Mouse (Mus musculus): ENCODE measurements around the gene Chpf2. TPM values are rescaled to one million over a fixed set of nuclear protein-coding genes. Genes with fewer than 3 reads are reported as not detected.

Gene Chpf2
- polyA plus RNA-seq, 1 experiment from 2014 or later, result 19.2 TPM

DNA sequence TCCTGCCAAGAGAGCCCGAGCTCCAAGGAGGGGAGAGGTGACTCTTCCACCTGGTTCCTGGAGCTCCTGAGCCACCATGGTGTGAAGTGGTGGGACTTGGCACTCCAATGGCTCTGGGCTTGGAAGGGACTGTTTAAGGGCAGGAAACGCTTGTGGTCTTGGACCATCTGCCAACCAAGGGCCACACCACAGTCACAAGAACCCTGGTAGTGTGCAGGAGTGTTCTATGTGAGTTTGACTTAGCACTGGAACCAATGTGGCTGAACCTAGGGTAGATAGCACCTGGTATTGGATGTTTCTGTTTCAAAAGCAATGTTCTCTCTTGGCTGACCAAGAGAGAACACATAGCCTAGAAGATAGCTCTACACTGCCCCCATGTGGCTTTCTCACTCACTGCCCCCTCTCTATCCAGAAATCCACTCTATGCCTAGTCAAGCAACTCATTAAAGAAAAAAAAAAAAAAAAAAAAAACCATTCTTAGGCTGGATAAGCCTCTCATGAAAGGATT, 10.7 kb downstream of the Chpf2 start:
- Histone ChIP-seq H3K9me3 (ENCODE audit: control insufficient read depth, low read length) (no peaks in the 10 kb centered on the region), H3K27me3 (ENCODE audit: control insufficient read depth, insufficient read depth, low read length) (no peaks in the 10 kb centered on the region), H3K36me3 (ENCODE audit: control insufficient read depth, insufficient read depth, low read length) (peaks cover 9% of the 10 kb centered on the region; the same call in 1 of the 2 replicates), H3K27ac (replicated peaks) (0 out of 2 replicates have a peak overlapping the region, but pooled peaks have one; percentile 9), H3K4me2 (replicated peaks; ENCODE audit: low read depth) (no peak overlapping the region), H3K9ac (ENCODE audit: low read length) (no peak overlapping the region), H3K4me3 (ENCODE audit: low read depth, low read length) (no peak overlapping the region), H3K4me1 (replicated peaks; ENCODE audit: control insufficient read depth, insufficient read depth) (peaks cover 2% of the 10 kb centered on the region; the same call in 1 of the 2 replicates)
- peak; percentile 37; the same call in 1 of the 2 replicates for ATAC-seq (ENCODE audit: low FRiP score, low TSS enrichment)
- TF ChIP-seq EP300 (optimal IDR thresholded peaks at IDR 0.05) (no peak), CTCF (IDR thresholded peaks at IDR 0.05; ENCODE audit: low read depth) (peak; percentile 85)
- DNase-seq (ENCODE audit: low spot score), result peak; percentile 83
- 58% methylated on average over 2 of the region's 2 CpGs for WGBS

DNA sequence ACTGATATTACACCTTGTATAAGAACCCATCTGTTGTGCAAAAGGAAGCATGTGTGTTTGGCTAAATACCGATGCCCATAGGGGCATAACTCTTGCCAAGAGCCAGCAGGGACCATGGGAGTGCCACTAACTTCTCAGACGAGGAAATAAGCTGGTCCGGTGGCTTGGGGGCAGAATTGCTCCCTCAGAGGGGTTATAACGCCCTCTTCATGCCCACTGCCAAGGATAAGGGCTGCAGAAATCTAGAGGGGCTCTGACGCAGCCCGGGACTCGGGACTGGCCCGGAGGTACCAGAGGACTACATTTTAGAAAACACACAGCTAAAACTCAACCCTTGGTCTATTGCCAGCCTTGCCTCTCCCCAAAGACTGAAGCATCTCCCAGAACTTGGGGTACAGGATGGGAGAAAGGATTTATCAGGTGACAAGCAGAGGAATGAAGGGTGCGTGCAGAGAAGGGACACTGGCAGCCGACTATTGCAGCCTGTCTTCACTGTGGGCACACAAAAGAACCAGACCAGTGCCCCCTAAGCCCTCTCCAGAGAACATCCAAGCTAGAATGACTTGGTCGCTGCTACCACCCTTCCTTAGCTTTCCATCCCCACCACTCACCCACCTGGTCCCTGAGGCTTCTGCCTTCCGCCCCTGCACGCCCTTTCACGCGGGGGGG, 11.5 kb downstream of the Chpf2 start:
- TF ChIP-seq EP300 (optimal IDR thresholded peaks at IDR 0.05) (no peak), CTCF (IDR thresholded peaks at IDR 0.05; ENCODE audit: low read depth) (no peak)
- WGBS, result 30% methylated on average over 14 of the region's 15 CpGs
- H3K27ac ChIP-seq (replicated peaks), result no peak overlapping the region

DNA sequence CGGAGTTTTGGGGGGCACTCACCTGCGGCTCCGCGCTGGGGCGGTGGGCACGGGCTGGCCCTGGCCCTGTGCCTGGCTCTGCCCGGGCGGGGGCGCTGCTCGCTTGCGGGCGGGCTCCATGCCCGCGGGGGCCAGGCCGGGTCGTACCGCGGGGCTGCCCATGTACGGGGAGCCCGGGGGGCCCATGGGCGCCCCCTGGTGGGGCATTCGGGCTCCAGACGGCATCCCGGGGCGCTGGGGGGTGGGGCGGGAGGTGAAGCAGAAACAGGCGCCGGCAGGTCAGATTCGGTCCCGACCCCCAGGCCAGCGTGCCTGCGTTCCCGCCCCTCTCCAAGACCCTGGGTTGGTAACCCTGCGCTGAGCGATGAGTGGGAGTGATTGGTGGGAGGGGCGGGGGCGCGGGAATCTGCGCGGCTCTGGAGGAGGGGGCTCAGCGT, 12.0 kb downstream of the Chpf2 start:
- Histone ChIP-seq H3K9ac (ENCODE audit: low read length) (peak overlapping the region; percentile 61), H3K4me3 (ENCODE audit: low read depth, low read length) (peak overlapping the region; percentile 47), H3K9me3 (ENCODE audit: control insufficient read depth, low read length) (no peaks in the 10 kb centered on the region), H3K4me2 (replicated peaks; ENCODE audit: low read depth) (peak overlapping the region; percentile 89), H3K4me1 (replicated peaks; ENCODE audit: control insufficient read depth, insufficient read depth) (peaks cover 8% of the 10 kb centered on the region), H3K27ac (replicated peaks) (no peak overlapping the region), H3K27me3 (ENCODE audit: control insufficient read depth, insufficient read depth, low read length) (no peaks in the 10 kb centered on the region), H3K36me3 (ENCODE audit: control insufficient read depth, insufficient read depth, low read length) (peaks cover 7% of the 10 kb centered on the region; the same call in 1 of the 2 replicates)
- peak; percentile 69 for TF ChIP-seq CTCF (IDR thresholded peaks at IDR 0.05; ENCODE audit: low read depth)
- no peak for TF ChIP-seq EP300 (optimal IDR thresholded peaks at IDR 0.05)
- DNase-seq (ENCODE audit: low spot score), result peak; percentile 75
- under 1% methylated on average over 29 of the region's 41 CpGs for WGBS
- peak; percentile 17; the same call in 1 of the 2 replicates for ATAC-seq (ENCODE audit: low FRiP score, low TSS enrichment)

More for the DNA sequence above, 11.5 kb downstream of the Chpf2 start:
- no peaks in the 10 kb centered on the region for H3K9me3 ChIP-seq (ENCODE audit: control insufficient read depth, low read length)
- H3K4me3 ChIP-seq (ENCODE audit: low read depth, low read length), result peak overlapping the region; percentile 47
- ATAC-seq (ENCODE audit: low FRiP score, low TSS enrichment), result no peak
- peak overlapping the region; percentile 61 for H3K9ac ChIP-seq (ENCODE audit: low read length)
- H3K27me3 ChIP-seq (ENCODE audit: control insufficient read depth, insufficient read depth, low read length), result no peaks in the 10 kb centered on the region
- peaks cover 7% of the 10 kb centered on the region; the same call in 1 of the 2 replicates for H3K36me3 ChIP-seq (ENCODE audit: control insufficient read depth, insufficient read depth, low read length)
- H3K4me2 ChIP-seq (replicated peaks; ENCODE audit: low read depth), result peak overlapping the region; percentile 89
- peaks cover 2% of the 10 kb centered on the region for H3K4me1 ChIP-seq (replicated peaks; ENCODE audit: control insufficient read depth, insufficient read depth)
- DNase-seq (ENCODE audit: low spot score), result no peak

DNA sequence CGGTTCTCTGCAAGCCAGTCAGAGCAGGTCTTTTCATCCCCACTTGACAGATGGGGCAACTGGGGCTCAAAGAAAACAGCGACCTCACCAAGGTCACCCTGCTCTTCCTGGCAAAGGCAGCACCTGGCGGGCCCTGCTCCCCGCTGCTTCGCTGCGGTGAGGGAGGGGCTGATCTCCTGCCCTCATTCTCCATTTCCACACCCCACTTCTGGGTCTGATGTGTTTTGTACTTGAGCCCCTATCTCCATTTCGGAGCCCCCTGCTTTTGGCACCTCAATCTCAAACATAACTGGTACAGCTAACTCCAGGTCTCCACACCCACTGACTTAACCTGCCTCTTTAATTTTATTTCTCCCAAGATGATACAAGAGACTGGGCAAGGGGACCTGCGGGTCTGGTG, 12.6 kb downstream of the Chpf2 start:
- DNase-seq (ENCODE audit: low spot score) (no peak), ATAC-seq (ENCODE audit: low FRiP score, low TSS enrichment) (no peak)
- Histone ChIP-seq H3K27ac (replicated peaks) (no peak overlapping the region), H3K36me3 (ENCODE audit: control insufficient read depth, insufficient read depth, low read length) (peaks cover 7% of the 10 kb centered on the region; the same call in 1 of the 2 replicates), H3K4me2 (replicated peaks; ENCODE audit: low read depth) (peak overlapping the region; percentile 89), H3K4me1 (replicated peaks; ENCODE audit: control insufficient read depth, insufficient read depth) (peaks cover 11% of the 10 kb centered on the region), H3K9ac (ENCODE audit: low read length) (peak overlapping the region; percentile 18; the same call in 1 of the 2 replicates), H3K27me3 (ENCODE audit: control insufficient read depth, insufficient read depth, low read length) (no peaks in the 10 kb centered on the region), H3K4me3 (ENCODE audit: low read depth, low read length) (peak overlapping the region; percentile 47), H3K9me3 (ENCODE audit: control insufficient read depth, low read length) (no peaks in the 10 kb centered on the region)
- TF ChIP-seq EP300 (optimal IDR thresholded peaks at IDR 0.05), result no peak
- TF ChIP-seq CTCF (IDR thresholded peaks at IDR 0.05; ENCODE audit: low read depth), result no peak
- WGBS, result 26% methylated on average over 8 of the region's 8 CpGs

DNA sequence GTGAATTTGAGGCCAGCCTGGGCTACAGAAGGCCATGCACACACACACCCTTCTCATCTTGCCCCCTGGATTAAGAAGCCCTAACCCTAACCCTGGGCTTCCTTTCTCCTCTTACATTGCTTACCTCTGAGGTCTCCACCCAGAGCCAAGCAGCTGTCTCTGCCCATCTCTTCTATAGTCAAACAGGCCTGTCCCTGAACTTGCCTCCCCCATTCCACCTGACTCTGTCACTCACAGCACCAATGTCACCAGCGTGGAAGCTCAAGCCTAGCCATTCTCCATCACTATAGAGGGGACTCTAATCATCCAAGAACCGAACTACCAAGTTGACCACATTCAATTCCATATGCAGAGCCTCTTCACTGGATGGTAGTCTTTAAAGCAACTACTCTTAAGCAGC, 13.7 kb downstream of the Chpf2 start:
- 85% methylated on average over 2 of the region's 2 CpGs for WGBS
- H3K27ac ChIP-seq (replicated peaks), result no peak overlapping the region
- no peaks in the 10 kb centered on the region for H3K27me3 ChIP-seq (ENCODE audit: control insufficient read depth, insufficient read depth, low read length)
- ATAC-seq (ENCODE audit: low FRiP score, low TSS enrichment) (no peak), DNase-seq (ENCODE audit: low spot score) (no peak)
- TF ChIP-seq EP300 (optimal IDR thresholded peaks at IDR 0.05), result no peak
- no peak for TF ChIP-seq CTCF (IDR thresholded peaks at IDR 0.05; ENCODE audit: low read depth)
- peaks cover 17% of the 10 kb centered on the region for H3K4me1 ChIP-seq (replicated peaks; ENCODE audit: control insufficient read depth, insufficient read depth)
- no peak overlapping the region for H3K4me3 ChIP-seq (ENCODE audit: low read depth, low read length)
- H3K36me3 ChIP-seq (ENCODE audit: control insufficient read depth, insufficient read depth, low read length), result no peaks in the 10 kb centered on the region
- no peaks in the 10 kb centered on the region for H3K9me3 ChIP-seq (ENCODE audit: control insufficient read depth, low read length)
- no peak overlapping the region for H3K9ac ChIP-seq (ENCODE audit: low read length)
- peak overlapping the region; percentile 94 for H3K4me2 ChIP-seq (replicated peaks; ENCODE audit: low read depth)

All from stomach, postnatal 0 days (tissue).